Mouse (Mus musculus) retina, postnatal 1 day (tissue): ENCODE data around the gene Hectd2.

ENCODE experiments used
- DNase-seq: peaks from one replicate; pipeline ENCODE4 v3.0.0-alpha.2; 2012

Hectd2 gene

GRCm38 (mm10) chr19:36652686-36653085 is 98.2 kb downstream of the Hectd2 start:
- DNase-seq: no peak

- DNase-seq: no peak
Observed at GRCm38 (mm10) chr19:36662734-36663133, 108.3 kb downstream of the Hectd2 start.

- no peak for DNase-seq
Observed at GRCm38 (mm10) chr19:36663918-36664317, 109.5 kb downstream of the Hectd2 start.

GRCm38 (mm10) chr19:36664417-36664816 is 110.0 kb downstream of the Hectd2 start:
- no peak for DNase-seq

- no peak for DNase-seq
Observed at GRCm38 (mm10) chr19:36665206-36665605, 110.8 kb downstream of the Hectd2 start.

- no peak for DNase-seq
Observed at GRCm38 (mm10) chr19:36665641-36666040, 111.2 kb downstream of the Hectd2 start.

GRCm38 (mm10) chr19:36666471-36666870 is 112.0 kb downstream of the Hectd2 start:
- DNase-seq: no peak

- DNase-seq: no peak
Observed at GRCm38 (mm10) chr19:36667368-36667767, 112.9 kb downstream of the Hectd2 start.

GRCm38 (mm10) chr19:36668098-36668497 is 113.7 kb downstream of the Hectd2 start:
- DNase-seq: peak; percentile 76

- DNase-seq: no peak
Observed at GRCm38 (mm10) chr19:36668881-36669639, 114.6 kb downstream of the Hectd2 start.

GRCm38 (mm10) chr19:36669720-36670451 is 115.4 kb downstream of the Hectd2 start:
- peak; percentile 9 for DNase-seq
